Mouse (Mus musculus): ENCODE data around the gene Gigyf2.

- TF ChIP-seq GATA1 (IDR thresholded peaks at IDR 0.05; ENCODE audit: borderline replicate concordance, low read length) (no peak), FLI1 (IDR thresholded peaks at IDR 0.05; ENCODE audit: low read length) (no peak)
These were observed 11.4 kb upstream of the Gigyf2 start for GRCm38 (mm10) chr1:87315431-87315830.

Data from megakaryocyte, embryonic 14.5 days (primary cell).